ENCODE assay signal across 9 mouse cellular contexts in genomic region chr5:66209532-66210176, GRCm38 (mm10). TPM values are rescaled to one million over a fixed set of nuclear protein-coding genes. Genes with fewer than 3 reads are reported as not detected.
DNase-seq lines count a peak whose midpoint lies in the region; ATAC-seq and TF ChIP-seq lines count a peak whose summit lies in the region.
"Had no signal": no experiment of that assay in that cellular context is flagged by ENCODE, and none has a peak within 500 bp of the region (broad histone marks: within the 10 kb centered on the region; RNA-seq: fewer than 3 reads in every experiment).

No protein-coding gene starts in this region.

- dilution Hi-C loops in CH12.LX (cut with MboI; ENCODE audit: extremely low pct_ligation_motif_present, extremely low pct_unique_long_range_greater_than_20kb, low sequenced_read_pairs), result no loop called here

- no peaks in the 10 kb centered on the region for H3K4me1 ChIP-seq in hindbrain, postnatal 0 days (ENCODE audit: insufficient read depth, low read length)
- H3K4me1 ChIP-seq in hindbrain, embryonic 12.5 days, result 0 out of 2 replicates have a peak, but pooled peaks cover 3% of the 10 kb centered on the region
- no peaks in the 10 kb centered on the region for H3K4me1 ChIP-seq in CH12.LX (ENCODE audit: control insufficient read depth in 1 of 2, insufficient read depth in 2 of 2)
- no peaks in the 10 kb centered on the region for H3K4me1 ChIP-seq in embryonic facial prominence, embryonic 15.5 days
- no peaks in the 10 kb centered on the region for H3K4me1 ChIP-seq in cerebellum, adult 2 months (ENCODE audit: control insufficient read depth, insufficient read depth, low read length)
- H3K4me1 ChIP-seq: heart, embryonic 10.5 days; liver, embryonic 15.5 days had no signal

- no peak for TF ChIP-seq EP300 in CH12.LX (IDR thresholded peaks at IDR 0.05; ENCODE audit: low read length)

- in situ Hi-C loops in CH12.LX (cut with MboI; ENCODE audit: low pct_ligation_motif_present, low pct_unique_long_range_greater_than_20kb, low sequenced_read_pairs), result no loop called here

- no peak overlapping the region for H3K9ac ChIP-seq in hindbrain, postnatal 0 days (replicated peaks; ENCODE audit: low read length)
- no peak overlapping the region for H3K9ac ChIP-seq in hindbrain, embryonic 12.5 days
- no peak overlapping the region for H3K9ac ChIP-seq in CH12.LX (ENCODE audit: insufficient read depth, low read depth)
- no peak overlapping the region for H3K9ac ChIP-seq in embryonic facial prominence, embryonic 15.5 days
- H3K9ac ChIP-seq: liver, embryonic 15.5 days had no signal

- peak; percentile 53 for TF ChIP-seq CTCF in hindbrain, postnatal 0 days (IDR thresholded peaks at IDR 0.05; ENCODE audit: low read depth)
- TF ChIP-seq CTCF in CH12.LX (conservative IDR thresholded peaks at IDR 0.05 in 1 of 2, IDR thresholded peaks at IDR 0.05 in 1 of 2; ENCODE audit: low read depth in 2 of 2, low read length in 2 of 2), result 0 out of 4 replicates have a peak, but pooled peaks of 1 of the 2 experiments have one; percentile 10
- TF ChIP-seq CTCF in cerebellum, adult 2 months (IDR thresholded peaks at IDR 0.05; ENCODE audit: borderline replicate concordance, insufficient read depth, low read depth, low read length), result no peak
- no peak for TF ChIP-seq CTCF in gastrocnemius, adult 2 months (IDR thresholded peaks at IDR 0.05)

- peak; percentile 67 for ATAC-seq in hindbrain, postnatal 0 days
- no peak for ATAC-seq in hindbrain, embryonic 12.5 days (ENCODE audit: low FRiP score)
- no peak for ATAC-seq in embryonic facial prominence, embryonic 15.5 days (ENCODE audit: insufficient number of reproducible peaks, low FRiP score, low TSS enrichment, low read depth)

- H3K27me3 ChIP-seq in hindbrain, postnatal 0 days (ENCODE audit: insufficient read depth, low read length), result no peaks in the 10 kb centered on the region
- H3K27me3 ChIP-seq in hindbrain, embryonic 12.5 days, result no peaks in the 10 kb centered on the region
- no peaks in the 10 kb centered on the region for H3K27me3 ChIP-seq in CH12.LX (replicated peaks)
- H3K27me3 ChIP-seq in embryonic facial prominence, embryonic 15.5 days, result no peaks in the 10 kb centered on the region
- no peaks in the 10 kb centered on the region for H3K27me3 ChIP-seq in cerebellum, adult 2 months (ENCODE audit: control insufficient read depth, insufficient read depth, low read length)
- H3K27me3 ChIP-seq: liver, embryonic 15.5 days had no signal

- no peaks in the 10 kb centered on the region for H3K9me3 ChIP-seq in hindbrain, postnatal 0 days (ENCODE audit: low read length)
- H3K9me3 ChIP-seq in hindbrain, embryonic 12.5 days (replicated peaks), result no peaks in the 10 kb centered on the region
- H3K9me3 ChIP-seq in CH12.LX (replicated peaks; ENCODE audit: low read length), result no peaks in the 10 kb centered on the region
- H3K9me3 ChIP-seq in embryonic facial prominence, embryonic 15.5 days (replicated peaks), result no peaks in the 10 kb centered on the region
- H3K9me3 ChIP-seq: heart, embryonic 10.5 days; liver, embryonic 15.5 days had no signal

- intact Hi-C loops in gastrocnemius, adult 2 months (cut with DNase I), result no loop called here

- no peak for TF ChIP-seq POLR2A in CH12.LX (IDR thresholded peaks at IDR 0.05; ENCODE audit: low read depth, low read length)
- no peak for TF ChIP-seq POLR2A in cerebellum, adult 2 months (IDR thresholded peaks at IDR 0.05; ENCODE audit: borderline replicate concordance, insufficient read depth, low read length)

- H3K79me2 ChIP-seq in CH12.LX (replicated peaks; ENCODE audit: control insufficient read depth, extremely low read depth, insufficient read depth, poor library complexity, severe bottlenecking), result 0 out of 2 replicates have a peak, but pooled peaks cover 2% of the 10 kb centered on the region

- no peaks in the 10 kb centered on the region for H3K36me3 ChIP-seq in hindbrain, postnatal 0 days (ENCODE audit: insufficient read depth, low read length)
- no peaks in the 10 kb centered on the region for H3K36me3 ChIP-seq in hindbrain, embryonic 12.5 days
- no peaks in the 10 kb centered on the region for H3K36me3 ChIP-seq in CH12.LX (replicated peaks in 1 of 2; ENCODE audit: control insufficient read depth in 1 of 2, insufficient read depth in 1 of 2, low read length in 1 of 2)
- H3K36me3 ChIP-seq in embryonic facial prominence, embryonic 15.5 days, result no peaks in the 10 kb centered on the region
- H3K36me3 ChIP-seq: heart, embryonic 10.5 days; liver, embryonic 15.5 days had no signal

- 78% methylated on average over 5 of the region's 5 CpGs for WGBS in hindbrain, postnatal 0 days
- WGBS in hindbrain, embryonic 12.5 days, result 81% methylated on average over 5 of the region's 5 CpGs
- 58% methylated on average over 5 of the region's 5 CpGs for WGBS in embryonic facial prominence, embryonic 15.5 days
- WGBS in cerebellum, adult 2 months, result 83% methylated on average over 5 of the region's 5 CpGs

- H3K4me3 ChIP-seq in hindbrain, postnatal 0 days (ENCODE audit: low read length), result no peak overlapping the region
- no peak overlapping the region for H3K4me3 ChIP-seq in hindbrain, embryonic 12.5 days
- H3K4me3 ChIP-seq in CH12.LX (replicated peaks in 1 of 3; ENCODE audit: low read depth in 2 of 3, low read length in 2 of 3, poor library complexity in 1 of 3), result no peak overlapping the region
- H3K4me3 ChIP-seq in embryonic facial prominence, embryonic 15.5 days (replicated peaks), result no peak overlapping the region
- no peak overlapping the region for H3K4me3 ChIP-seq in cerebellum, adult 2 months (replicated peaks; ENCODE audit: insufficient read depth, low read depth, low read length)
- no peak overlapping the region for H3K4me3 ChIP-seq in gastrocnemius, adult 2 months
- H3K4me3 ChIP-seq: heart, embryonic 10.5 days; liver, embryonic 15.5 days had no signal

- no peak for TF ChIP-seq RAD21 in CH12.LX (IDR thresholded peaks at IDR 0.05; ENCODE audit: low read depth, low read length)

- H3K27ac ChIP-seq in hindbrain, postnatal 0 days, result no peak overlapping the region
- H3K27ac ChIP-seq in hindbrain, embryonic 12.5 days, result no peak overlapping the region
- H3K27ac ChIP-seq in CH12.LX (ENCODE audit: insufficient read depth, low read depth), result no peak overlapping the region
- peak overlapping the region; percentile 75 for H3K27ac ChIP-seq in embryonic facial prominence, embryonic 15.5 days (replicated peaks)
- H3K27ac ChIP-seq in cerebellum, adult 2 months (ENCODE audit: insufficient read depth, low read length), result no peak overlapping the region
- H3K27ac ChIP-seq in gastrocnemius, adult 2 months, result no peak overlapping the region
- H3K27ac ChIP-seq: heart, embryonic 10.5 days; liver, embryonic 15.5 days had no signal

- peak; percentile 72 for DNase-seq in hindbrain, postnatal 0 days (ENCODE audit: low spot score)
- DNase-seq in 3T3-L1 (ENCODE audit: low read depth, low spot score) (peak; percentile 81), CH12.LX (ENCODE audit: extremely low read depth) (peak; percentile 53)
- no peak for DNase-seq in cerebellum, adult 2 months
- DNase-seq in gastrocnemius, adult 2 months, result no peak

- no peak overlapping the region for H3K4me2 ChIP-seq in hindbrain, postnatal 0 days (ENCODE audit: low read depth, low read length)
- H3K4me2 ChIP-seq in hindbrain, embryonic 12.5 days (replicated peaks), result no peak overlapping the region
- no peak overlapping the region for H3K4me2 ChIP-seq in CH12.LX (ENCODE audit: insufficient read depth, low read depth, poor library complexity, severe bottlenecking)
- H3K4me2 ChIP-seq in embryonic facial prominence, embryonic 15.5 days (replicated peaks), result no peak overlapping the region
- H3K4me2 ChIP-seq: liver, embryonic 15.5 days had no signal

TF ChIP-seq in CH12.LX, 34 proteins besides CTCF, POLR2A, EP300 and RAD21 (continues in another document):
- peak; percentile 36; the same call in 1 of the 2 replicates for TF ChIP-seq MAX (IDR thresholded peaks at IDR 0.05; ENCODE audit: low read length)
- no peak for TF ChIP-seq JUN (IDR thresholded peaks at IDR 0.05; ENCODE audit: insufficient read depth, low read depth, low read length)
- TF ChIP-seq E2F4 (IDR thresholded peaks at IDR 0.05; ENCODE audit: insufficient replicate concordance, low read depth, low read length), result no peak
- TF ChIP-seq ZMIZ1 (IDR thresholded peaks at IDR 0.05; ENCODE audit: low read depth, low read length), result no peak
- TF ChIP-seq MYC (IDR thresholded peaks at IDR 0.05; ENCODE audit: low read depth, low read length), result no peak
- no peak for TF ChIP-seq CHD1 (IDR thresholded peaks at IDR 0.05; ENCODE audit: low read depth, low read length)
- no peak for TF ChIP-seq MAFK (IDR thresholded peaks at IDR 0.05; ENCODE audit: insufficient replicate concordance, low read length)
- peak; percentile 70 for TF ChIP-seq USF1 (IDR thresholded peaks at IDR 0.05; ENCODE audit: low read depth, low read length)
- TF ChIP-seq NELFE (IDR thresholded peaks at IDR 0.05; ENCODE audit: low read depth, low read length), result no peak
- TF ChIP-seq NRF1 (IDR thresholded peaks at IDR 0.05; ENCODE audit: low read depth, low read length), result peak; percentile 74
- TF ChIP-seq SMC3 (IDR thresholded peaks at IDR 0.05; ENCODE audit: low read depth, low read length), result no peak; the same call in 1 of the 2 replicates
- peak; percentile 73 for TF ChIP-seq HCFC1 (IDR thresholded peaks at IDR 0.05; ENCODE audit: low read depth, low read length)

RNA-seq across cellular contexts. Expression of gene Rbm47, which starts 36.7 kb away (rescaled TPM):
- 2.5 and 2.6 TPM in 2 replicates for total RNA-seq in hindbrain, postnatal 0 days (2014; rRNA removed)
- polyA plus RNA-seq in hindbrain, postnatal 0 days (2015; fragmentation: Nextera tagmentation; extraction: Ambion mirVana), result 5.0 and 6.0 TPM in 2 replicates
- 9.6 and 9.7 TPM in 2 replicates for polyA plus RNA-seq in hindbrain, embryonic 12.5 days (2016; fragmentation: Nextera tagmentation; extraction: Ambion mirVana)
- total RNA-seq in CH12.LX (2012; rRNA removed) (9.2 and 11.3 TPM in 2 replicates), CH12.LX (2014; rRNA removed) (0.08 and 0.43 TPM in 2 replicates)
- 0.91 and 1.1 TPM in 2 replicates for polyA plus RNA-seq in CH12.LX (2012; ENCODE audit: insufficient read length, low read depth)
- polyA plus RNA-seq in embryonic facial prominence, embryonic 15.5 days (2015; fragmentation: Nextera tagmentation; extraction: Ambion mirVana), result 10.6 and 14.0 TPM in 2 replicates
- 0.49 and 1.7 TPM in 2 replicates for polyA plus RNA-seq in cerebellum, adult 2 months (2012; rRNA removed)
- total RNA-seq in gastrocnemius, adult 2 months (2021), result under 1 TPM; 0.64 to 0.66 TPM

RNA-seq across cellular contexts. Expression of gene Nsun7, which starts 50.0 kb away (rescaled TPM):
- total RNA-seq in hindbrain, postnatal 0 days (2014; rRNA removed), result 2.3 and 3.7 TPM in 2 replicates
- polyA plus RNA-seq in hindbrain, postnatal 0 days (2015; fragmentation: Nextera tagmentation; extraction: Ambion mirVana), result 3.0 and 3.5 TPM in 2 replicates
- polyA plus RNA-seq in hindbrain, embryonic 12.5 days (2016; fragmentation: Nextera tagmentation; extraction: Ambion mirVana), result 1.8 and 2.0 TPM in 2 replicates
- total RNA-seq in CH12.LX (2012; rRNA removed) (0.04 and 0.13 TPM in 2 replicates), CH12.LX (2014; rRNA removed) (not detected in 2 replicates)
- polyA plus RNA-seq in CH12.LX (2012; ENCODE audit: insufficient read length, low read depth), result 0.15 TPM in 1 of 2 replicates, not detected in the other
- 1.2 and 1.8 TPM in 2 replicates for polyA plus RNA-seq in embryonic facial prominence, embryonic 15.5 days (2015; fragmentation: Nextera tagmentation; extraction: Ambion mirVana)
- polyA plus RNA-seq in cerebellum, adult 2 months (2012; rRNA removed), result 3.6 and 4.2 TPM in 2 replicates
- under 1 TPM in 1 of 2 experiments, not detected in 1; 0.05 TPM for total RNA-seq in gastrocnemius, adult 2 months (2021)
- polyA plus RNA-seq: liver, embryonic 15.5 days had no signal

Comparison
In these comparisons a context has a peak if more than half of its experiments do, and no peak if none do; other contexts are left out.
1. DNase-seq: peak in hindbrain, postnatal 0 days (single experiment), 3T3-L1 (single experiment) and CH12.LX (single experiment); none in cerebellum, adult 2 months (0 of 2) and gastrocnemius, adult 2 months (single experiment).